Mouse (Mus musculus): ENCODE measurements around the gene Pabpn1l.
"Not testable (repeated sequence)": the region's sequence is repeated elsewhere in the genome, so short reads cannot be mapped to it uniquely, and the experiment has no call there.

Pabpn1l gene

GRCm38 (mm10) chr8:122575735-122576647 lies 46.5 kb downstream of the Pabpn1l start:
- no peak for DNase-seq (ENCODE audit: low spot score)

GRCm38 (mm10) chr8:122575286-122575685 lies 47.3 kb downstream of the Pabpn1l start:
- DNase-seq (ENCODE audit: low spot score) = no peak

DNA sequence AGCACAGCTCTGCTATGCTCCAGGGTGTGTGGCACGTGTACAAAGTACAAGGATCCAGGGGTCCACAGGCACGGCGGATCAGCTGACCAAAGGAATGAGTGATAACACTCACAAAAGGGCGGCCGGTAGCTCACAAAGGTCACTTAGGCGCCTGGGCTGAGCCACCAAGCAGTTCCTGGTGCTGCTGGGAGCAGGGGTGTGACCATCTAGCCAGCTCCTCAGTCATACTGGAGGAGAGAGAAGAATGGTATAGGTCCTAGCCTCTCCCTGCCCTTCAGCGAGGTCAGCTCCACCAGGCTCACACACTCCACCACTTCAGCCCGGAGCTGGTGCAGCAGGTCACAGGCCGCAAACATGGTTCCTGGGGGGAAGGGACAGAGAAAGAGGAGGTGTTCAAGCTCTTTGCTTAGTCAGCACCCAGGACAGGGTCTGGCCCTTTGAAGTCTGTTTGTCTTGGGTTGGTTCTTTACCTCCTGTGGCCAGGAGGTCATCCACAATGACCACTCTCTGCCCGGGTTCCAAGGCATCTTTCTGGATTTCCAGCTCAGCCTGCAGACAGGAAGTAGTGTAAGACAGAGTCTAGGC lies 47.8 kb downstream of the Pabpn1l start:
- DNase-seq (ENCODE audit: low spot score) = no peak

GRCm38 (mm10) chr8:122574264-122574663 lies 48.3 kb downstream of the Pabpn1l start:
- DNase-seq (ENCODE audit: low spot score) = no peak

- DNase-seq (ENCODE audit: low spot score) = no peak
Observed at GRCm38 (mm10) chr8:122573577-122573976, 49.0 kb downstream of the Pabpn1l start.

GRCm38 (mm10) chr8:122573176-122573575 lies 49.4 kb downstream of the Pabpn1l start:
- DNase-seq (ENCODE audit: low spot score) = not testable (repeated sequence)

DNA sequence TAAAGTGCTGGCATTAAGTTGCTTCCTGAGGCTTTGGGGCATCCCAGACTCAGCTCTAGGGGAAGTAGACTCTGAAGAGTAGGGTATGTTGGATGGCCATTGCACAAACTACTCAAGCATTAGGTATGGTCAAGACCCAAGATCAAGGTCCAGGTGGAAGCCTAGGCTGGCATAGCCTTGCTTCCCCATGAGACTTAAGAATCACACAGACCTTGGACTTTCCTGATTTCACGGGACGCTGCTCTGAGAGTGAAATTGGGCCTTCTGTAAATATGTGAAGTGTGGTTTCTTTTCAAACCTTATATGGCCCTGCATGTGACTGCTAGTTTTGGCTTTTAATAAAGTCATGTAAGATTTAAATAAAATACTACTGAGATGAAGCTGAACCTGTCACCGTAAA lies 49.8 kb downstream of the Pabpn1l start:
- DNase-seq (ENCODE audit: low spot score) = no peak

GRCm38 (mm10) chr8:122571750-122572267 lies 50.7 kb downstream of the Pabpn1l start:
- DNase-seq (ENCODE audit: low spot score) = no peak

DNA sequence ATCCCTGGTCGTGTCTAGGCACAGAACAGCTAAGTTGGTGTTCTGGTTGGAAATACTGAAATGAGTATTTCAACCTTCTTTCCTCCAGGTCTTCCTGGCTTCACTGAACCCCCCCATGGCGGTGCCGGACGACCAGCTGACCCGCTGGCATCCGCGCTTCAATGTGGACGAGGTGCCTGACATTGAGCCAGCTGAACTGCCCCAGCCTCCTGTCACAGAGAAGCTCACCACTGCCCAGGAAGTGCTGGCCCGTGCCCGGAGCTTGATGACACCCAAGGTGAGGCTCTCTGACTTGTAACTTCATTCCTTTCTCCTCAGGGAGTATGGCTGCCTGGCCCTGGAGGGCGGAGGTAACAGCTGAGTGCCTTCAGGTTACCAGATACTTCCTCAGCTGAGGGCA lies 51.4 kb downstream of the Pabpn1l start:
- DNase-seq (ENCODE audit: low spot score) = no peak

- no peak for DNase-seq (ENCODE audit: low spot score)
Observed at GRCm38 (mm10) chr8:122569996-122570395, 52.5 kb downstream of the Pabpn1l start.
